ENCODE assay signal across 9 mouse cellular contexts in the genomic region with DNA sequence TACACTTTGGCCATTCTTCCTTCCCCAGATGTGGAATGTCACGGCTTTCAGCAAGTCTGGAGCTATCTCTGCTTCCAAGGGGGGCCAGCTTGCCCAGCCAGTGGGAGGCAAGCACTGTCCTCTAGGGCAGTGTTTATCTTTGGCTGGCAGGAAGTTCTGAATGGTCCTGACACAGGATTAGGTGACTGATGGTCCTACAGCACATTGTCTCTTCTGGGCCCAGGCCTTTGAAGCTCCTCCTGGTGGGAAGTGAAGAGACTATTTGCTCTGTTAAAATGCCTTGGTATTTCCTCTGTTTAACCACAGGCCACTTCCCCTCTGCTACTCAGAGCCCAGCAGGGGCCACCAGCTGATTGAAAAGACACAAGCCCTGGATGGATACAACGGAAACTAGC. TPM values are rescaled to one million over a fixed set of nuclear protein-coding genes. Genes with fewer than 3 reads are reported as not detected.
DNase-seq lines count a peak whose midpoint lies in the region; ATAC-seq and TF ChIP-seq lines count a peak whose summit lies in the region.
"Had no signal": no experiment of that assay in that cellular context is flagged by ENCODE, and none has a peak within 500 bp of the region (broad histone marks: within the 10 kb centered on the region; RNA-seq: fewer than 3 reads in every experiment).

No protein-coding gene starts in this region.

- no peak for ATAC-seq in liver, postnatal 0 days
- peak; percentile 57; the same call in 1 of the 2 replicates for ATAC-seq in neutrophil, adult 5-6 weeks (ENCODE audit: extremely low read depth, insufficient number of reproducible peaks, low FRiP score, poor library complexity, severe bottlenecking)

- intact Hi-C loops in gastrocnemius, adult 2 months (cut with DNase I), result no loop called here
- intact Hi-C loops in gastrocnemius, postnatal 14 days (cut with DNase I; ENCODE audit: low total_unique reads), result no loop called here

- no peak for TF ChIP-seq EP300 in liver, postnatal 0 days (IDR thresholded peaks at IDR 0.05; ENCODE audit: low read depth)

- H3K9me3 ChIP-seq in hindbrain, embryonic 10.5 days, result no peaks in the 10 kb centered on the region
- H3K9me3 ChIP-seq in liver, postnatal 0 days (ENCODE audit: low read length), result no peaks in the 10 kb centered on the region

- DNase-seq in gastrocnemius, adult 2 months, result no peak
- no peak for DNase-seq in gastrocnemius, postnatal 14 days
- peak; percentile 80 for DNase-seq in embryo, embryonic 10.5 days (ENCODE audit: low spot score)
- DNase-seq in hindbrain, embryonic 10.5 days (ENCODE audit: low spot score), result peak; percentile 69
- peak; percentile 23 for DNase-seq in liver, postnatal 0 days
- no peak for DNase-seq in gastrocnemius, adult 18-20 months (ENCODE audit: low spot score)
- DNase-seq in frontal cortex, postnatal 14 days (ENCODE audit: low spot score in 2 of 2), result no peak

- no peak overlapping the region for H3K9ac ChIP-seq in liver, postnatal 0 days (replicated peaks)
- H3K9ac ChIP-seq: liver, embryonic 14.5 days had no signal

- H3K27ac ChIP-seq in gastrocnemius, adult 2 months, result peak overlapping the region; percentile 74
- H3K27ac ChIP-seq in hindbrain, embryonic 10.5 days, result peak overlapping the region; percentile 79
- no peak overlapping the region for H3K27ac ChIP-seq in liver, postnatal 0 days (ENCODE audit: low read depth)
- H3K27ac ChIP-seq: liver, embryonic 14.5 days had no signal

- H3K4me2 ChIP-seq in liver, postnatal 0 days (ENCODE audit: low read depth, low read length), result no peak overlapping the region

- peak; percentile 32; the same call in 1 of the 2 replicates for TF ChIP-seq CTCF in gastrocnemius, adult 2 months (IDR thresholded peaks at IDR 0.05)
- TF ChIP-seq CTCF in liver, postnatal 0 days (IDR thresholded peaks at IDR 0.05; ENCODE audit: low read depth), result peak; percentile 36

- H3K4me1 ChIP-seq in hindbrain, embryonic 10.5 days (replicated peaks), result peaks cover 98% of the 10 kb centered on the region
- H3K4me1 ChIP-seq in liver, postnatal 0 days (ENCODE audit: insufficient read depth), result peaks cover 6% of the 10 kb centered on the region; the same call in 1 of the 2 replicates

- no peaks in the 10 kb centered on the region for H3K36me3 ChIP-seq in hindbrain, embryonic 10.5 days
- no peaks in the 10 kb centered on the region for H3K36me3 ChIP-seq in liver, postnatal 0 days (replicated peaks; ENCODE audit: insufficient read depth, low read length)

- H3K4me3 ChIP-seq in gastrocnemius, adult 2 months, result 0 out of 2 replicates have a peak overlapping the region, but pooled peaks have one; percentile 9
- H3K4me3 ChIP-seq in hindbrain, embryonic 10.5 days, result peak overlapping the region; percentile 35
- H3K4me3 ChIP-seq in liver, postnatal 0 days (ENCODE audit: low read depth, low read length), result no peak overlapping the region

- 6% methylated on average over 2 of the region's 2 CpGs for WGBS in hindbrain, embryonic 10.5 days
- WGBS in liver, postnatal 0 days (ENCODE audit: insufficient replicate concordance), result 19% methylated on average over 2 of the region's 2 CpGs

- peaks cover 46% of the 10 kb centered on the region for H3K27me3 ChIP-seq in hindbrain, embryonic 10.5 days (ENCODE audit: insufficient read depth, poor library complexity, severe bottlenecking)
- peaks cover 17% of the 10 kb centered on the region for H3K27me3 ChIP-seq in liver, postnatal 0 days (ENCODE audit: insufficient read depth, low read length)

RNA-seq across cellular contexts. Expression of a gene that starts 6.2 kb away (rescaled TPM):
- 1 to 10 TPM; 2.1 to 3.0 TPM for total RNA-seq in gastrocnemius, adult 2 months (2021)
- 1 to 10 TPM; 4.6 to 4.7 TPM for total RNA-seq in gastrocnemius, postnatal 14 days (2021)
- 4.0 and 6.5 TPM in 2 replicates for polyA plus RNA-seq in hindbrain, embryonic 10.5 days (2016; fragmentation: Nextera tagmentation; extraction: Ambion mirVana)
- 0.11 and 0.12 TPM in 2 replicates for polyA plus RNA-seq in liver, postnatal 0 days (2015; fragmentation: Nextera tagmentation; extraction: Ambion mirVana)
- total RNA-seq in neutrophil, adult 5-6 weeks (2017), result 0.12 and 0.25 TPM in 2 replicates
- total RNA-seq in gastrocnemius, adult 18-20 months (2021), result 1 to 10 TPM; 2.0 to 2.2 TPM

RNA-seq across cellular contexts. Expression of a gene that starts 50.7 kb away (rescaled TPM):
- total RNA-seq in gastrocnemius, adult 2 months (2021), result not detected
- not detected for total RNA-seq in gastrocnemius, postnatal 14 days (2021)
- polyA plus RNA-seq in hindbrain, embryonic 10.5 days (2016; fragmentation: Nextera tagmentation; extraction: Ambion mirVana), result 0.42 and 1.2 TPM in 2 replicates
- polyA plus RNA-seq in liver, postnatal 0 days (2015; fragmentation: Nextera tagmentation; extraction: Ambion mirVana), result 1.5 and 2.3 TPM in 2 replicates
- total RNA-seq in neutrophil, adult 5-6 weeks (2017), result not detected in 2 replicates
- total RNA-seq in gastrocnemius, adult 18-20 months (2021), result not detected

Comparison
In these comparisons a context has a peak if more than half of its experiments do, and no peak if none do; other contexts are left out.
1. DNase-seq: peak in embryo, embryonic 10.5 days (single experiment), hindbrain, embryonic 10.5 days (single experiment) and liver, postnatal 0 days (single experiment); none in gastrocnemius, adult 2 months (single experiment), gastrocnemius, postnatal 14 days (single experiment), gastrocnemius, adult 18-20 months (single experiment) and frontal cortex, postnatal 14 days (0 of 2).